Mouse (Mus musculus) cerebellum, adult 18-20 months (tissue): ENCODE results near the gene Olfr1441.

Experiments used
- DNase-seq, 2 experiments: peaks; one replicate each; pipeline ENCODE4 v3.0.0; 2021

Gene Olfr1441

GRCm38 (mm10) chr19:12463722-12464035 is 46.4 kb downstream of the Olfr1441 start:
- DNase-seq: no peak

DNA sequence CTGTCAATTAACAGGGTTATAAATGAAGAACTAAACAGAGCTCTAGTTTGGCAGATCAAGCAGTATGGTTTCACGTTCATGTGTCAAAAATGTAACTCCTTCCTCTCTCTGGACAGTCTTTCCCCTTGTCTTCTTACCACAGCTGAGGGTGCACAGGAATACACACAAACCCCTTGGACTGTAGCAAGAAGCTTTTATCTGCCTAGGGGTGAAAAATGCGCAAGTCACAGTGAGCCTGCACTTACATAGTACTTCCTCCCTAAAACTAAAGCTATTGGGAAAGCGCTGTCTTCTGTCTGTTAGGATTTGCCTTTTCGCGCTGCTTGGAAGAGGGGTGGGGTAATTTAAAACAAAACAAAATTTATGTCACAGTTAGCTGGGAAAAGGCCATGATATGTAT is 46.9 kb downstream of the Olfr1441 start:
- DNase-seq: no peak

DNA sequence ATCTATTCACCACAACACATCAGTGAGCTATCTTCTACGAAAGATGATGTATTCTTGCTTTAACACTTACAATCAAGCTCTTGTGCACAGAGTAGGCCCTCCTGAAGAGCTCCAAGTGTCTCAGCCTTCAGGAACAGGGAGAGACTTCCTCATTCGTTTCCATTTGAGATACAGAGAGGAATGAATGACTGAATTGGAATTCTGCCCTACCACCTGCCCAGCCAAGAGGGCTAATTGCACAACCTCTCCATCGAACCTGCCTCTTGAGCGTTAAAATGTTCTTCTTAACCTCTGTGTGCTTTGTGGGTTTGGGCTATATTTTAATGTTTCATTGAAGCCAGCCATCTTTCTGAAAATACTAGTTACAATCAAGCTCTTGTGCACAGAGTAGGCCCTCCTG is 47.4 kb downstream of the Olfr1441 start:
- no peak for DNase-seq

DNA sequence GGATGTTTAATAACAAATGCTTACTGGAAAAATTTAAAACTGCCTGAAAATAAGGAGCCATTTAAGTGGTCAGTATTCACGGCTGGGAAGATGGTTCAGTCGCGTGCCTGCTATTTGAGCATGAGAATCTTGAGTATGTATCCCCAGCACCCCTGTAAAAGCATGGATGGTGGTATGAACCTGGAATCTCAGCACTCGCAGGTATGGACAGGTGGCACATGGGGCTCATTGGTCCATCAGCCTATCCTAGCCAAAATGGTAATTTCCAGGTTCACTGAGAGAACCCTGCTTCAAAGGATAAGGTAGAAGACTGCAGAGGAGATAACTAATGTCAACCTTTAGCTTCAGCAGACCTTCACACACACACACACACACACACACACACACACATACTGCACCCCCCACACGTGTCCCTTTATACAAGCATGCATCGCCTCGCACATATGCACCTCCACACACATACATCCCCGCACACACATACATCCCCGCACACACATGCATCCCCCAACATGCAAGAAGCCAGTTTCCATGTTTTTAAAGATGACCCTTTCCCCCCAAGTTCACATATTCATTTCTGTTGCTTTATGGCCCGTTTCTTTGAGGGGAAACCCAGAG is 48.4 kb downstream of the Olfr1441 start:
- no peak for DNase-seq

GRCm38 (mm10) chr19:12466204-12466603 is 49.0 kb downstream of the Olfr1441 start:
- peak; percentile 50 to 71 for DNase-seq

DNA sequence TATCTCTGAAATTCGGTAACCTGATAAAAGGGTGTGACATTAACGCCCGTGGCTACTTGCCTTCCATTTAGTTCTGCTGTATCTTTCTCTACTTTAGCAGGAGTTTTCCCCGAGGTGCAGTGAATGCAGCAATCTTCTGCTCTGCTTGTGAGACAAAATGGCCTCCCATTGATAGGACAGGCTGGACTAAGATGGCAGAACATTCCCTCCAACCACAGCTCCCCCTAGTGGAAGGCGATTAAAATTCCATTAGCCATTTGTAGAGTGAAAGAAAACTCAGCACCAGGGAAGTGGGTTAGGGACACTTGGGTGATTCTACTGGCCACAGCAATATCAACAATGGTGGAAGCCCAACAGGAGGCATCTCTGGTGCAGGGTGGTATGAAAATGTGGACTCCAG is 50.2 kb downstream of the Olfr1441 start:
- DNase-seq: no peak

- no peak for DNase-seq
Measured at GRCm38 (mm10) chr19:12471866-12472265, 54.6 kb downstream of the Olfr1441 start.

DNA sequence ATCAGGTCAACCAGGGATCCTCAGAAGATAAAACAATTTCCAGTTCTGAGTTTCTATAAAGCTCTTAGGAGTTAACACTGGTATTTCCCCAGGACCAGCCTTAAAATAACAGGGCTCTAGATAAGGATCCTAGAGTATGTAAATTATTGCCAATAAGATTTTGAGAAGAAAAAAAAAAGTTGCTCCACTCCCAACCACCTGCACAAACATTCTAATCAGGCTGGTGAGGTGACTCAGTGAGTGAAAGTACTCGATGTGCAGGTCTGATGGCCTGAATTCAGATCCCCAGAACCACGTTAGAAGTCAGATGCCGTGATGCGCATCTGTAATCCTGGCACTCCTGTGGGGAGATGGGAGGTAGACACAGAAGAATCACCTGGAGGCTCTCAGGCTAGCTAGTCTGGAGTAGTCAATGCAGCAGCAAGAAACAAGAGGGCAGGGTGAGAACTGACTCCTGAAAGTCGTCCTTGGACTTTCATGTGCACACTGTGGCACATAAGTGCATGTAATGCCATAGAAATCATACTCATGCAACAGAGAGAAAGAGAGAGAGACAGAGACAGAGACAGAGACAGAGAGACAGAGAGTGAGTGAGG is 55.2 kb downstream of the Olfr1441 start:
- DNase-seq: no peak
